ENCODE assay signal across 9 mouse cellular contexts in genomic region chr4:51928245-51928644, GRCm38 (mm10).
"Had no signal": no experiment of that assay in that cellular context is flagged by ENCODE, and none has a peak within 500 bp of the region (broad histone marks: within the 10 kb centered on the region; RNA-seq: fewer than 3 reads in every experiment).

No protein-coding gene starts in this region.

- H3K4me2 ChIP-seq: limb, embryonic 13.5 days had no signal

- H3K36me3 ChIP-seq: limb, embryonic 13.5 days had no signal

- H3K4me1 ChIP-seq: limb, embryonic 13.5 days had no signal

- H3K4me3 ChIP-seq: limb, embryonic 13.5 days had no signal

- H3K27me3 ChIP-seq: limb, embryonic 13.5 days had no signal

- H3K9ac ChIP-seq: limb, embryonic 13.5 days; liver, embryonic 14.5 days had no signal

- H3K9me3 ChIP-seq: limb, embryonic 13.5 days had no signal

- H3K27ac ChIP-seq: limb, embryonic 13.5 days; liver, embryonic 14.5 days had no signal

- DNase-seq: kidney, adult 18-20 months; kidney, postnatal 14 days; left cerebral cortex, postnatal 4 days; lung, adult 18-20 months; lung, postnatal 36 days; right cerebral cortex, postnatal 14 days; thymus, postnatal 36 days had no signal
